In genomic region chr4:110257360-110257759, GRCm38 (mm10) we compare ENCODE assay signal across 25 mouse cellular contexts.
DNase-seq lines count a peak whose midpoint lies in the region; ATAC-seq and TF ChIP-seq lines count a peak whose summit lies in the region.
"Had no signal": no experiment of that assay in that cellular context is flagged by ENCODE, and none has a peak within 500 bp of the region (broad histone marks: within the 10 kb centered on the region; RNA-seq: fewer than 3 reads in every experiment).

No protein-coding gene starts in this region.

- H3K27me3 ChIP-seq in neural tube, embryonic 15.5 days (replicated peaks) = no peaks in the 10 kb centered on the region
- no peaks in the 10 kb centered on the region for H3K27me3 ChIP-seq in forebrain, embryonic 14.5 days (replicated peaks; ENCODE audit: control insufficient read depth, insufficient read depth, low read length)
- H3K27me3 ChIP-seq: hindbrain, embryonic 15.5 days; limb, embryonic 13.5 days; liver, embryonic 12.5 days; midbrain, embryonic 12.5 days; neural tube, embryonic 13.5 days; Patski had no signal

- no peaks in the 10 kb centered on the region for H3K9me3 ChIP-seq in neural tube, embryonic 15.5 days (replicated peaks)
- no peaks in the 10 kb centered on the region for H3K9me3 ChIP-seq in forebrain, embryonic 14.5 days (replicated peaks; ENCODE audit: control insufficient read depth, low read length)
- H3K9me3 ChIP-seq: hindbrain, embryonic 15.5 days; limb, embryonic 13.5 days; liver, embryonic 12.5 days; midbrain, embryonic 12.5 days; neural tube, embryonic 13.5 days had no signal

- 0 out of 2 replicates have a peak overlapping the region, but pooled peaks have one; percentile 13 for H3K27ac ChIP-seq in neural tube, embryonic 15.5 days (replicated peaks)
- no peak overlapping the region for H3K27ac ChIP-seq in forebrain, embryonic 14.5 days (ENCODE audit: low read depth, low read length)
- no peak overlapping the region for H3K27ac ChIP-seq in layer of hippocampus, adult 2 months
- H3K27ac ChIP-seq: gastrocnemius, adult 2 months; limb, embryonic 13.5 days; liver, embryonic 12.5 days; midbrain, embryonic 12.5 days; neural tube, embryonic 13.5 days had no signal

- no peak overlapping the region for H3K9ac ChIP-seq in neural tube, embryonic 15.5 days (replicated peaks)
- no peak overlapping the region for H3K9ac ChIP-seq in forebrain, embryonic 14.5 days (ENCODE audit: low read length)
- H3K9ac ChIP-seq: hindbrain, embryonic 15.5 days; limb, embryonic 13.5 days; liver, embryonic 12.5 days; midbrain, embryonic 12.5 days; neural tube, embryonic 13.5 days had no signal

- H3K4me3 ChIP-seq in neural tube, embryonic 15.5 days (replicated peaks) = no peak overlapping the region
- no peak overlapping the region for H3K4me3 ChIP-seq in forebrain, embryonic 14.5 days (ENCODE audit: low read depth, low read length)
- H3K4me3 ChIP-seq in layer of hippocampus, adult 2 months = no peak overlapping the region
- H3K4me3 ChIP-seq: gastrocnemius, adult 2 months; hindbrain, embryonic 15.5 days; limb, embryonic 13.5 days; liver, embryonic 12.5 days; midbrain, embryonic 12.5 days; neural tube, embryonic 13.5 days had no signal

- H3K36me3 ChIP-seq in neural tube, embryonic 15.5 days = 0 out of 2 replicates have a peak, but pooled peaks cover 5% of the 10 kb centered on the region
- no peaks in the 10 kb centered on the region for H3K36me3 ChIP-seq in forebrain, embryonic 14.5 days (ENCODE audit: control insufficient read depth, insufficient read depth, low read length)
- H3K36me3 ChIP-seq: G1E; hindbrain, embryonic 15.5 days; limb, embryonic 13.5 days; liver, embryonic 12.5 days had no signal

- no peak for DNase-seq in frontal cortex, postnatal 10 days (ENCODE audit: low spot score in 2 of 2)
- no peak for DNase-seq in neural tube, embryonic 10.5 days (ENCODE audit: extremely low spot score, low spot score)
- DNase-seq in forebrain, embryonic 14.5 days (ENCODE audit: low spot score) = peak; percentile 42
- no peak for DNase-seq in layer of hippocampus, adult 2 months (ENCODE audit: low spot score in 2 of 2)
- DNase-seq: adrenal gland, adult 8-10 months; cerebellum, adult 8-10 months; gastrocnemius, adult 2 months; kidney, postnatal 25 days; layer of hippocampus, postnatal 36 days; lung, adult 18-20 months; lung, postnatal 10 days; thymus, postnatal 4 days had no signal

- peaks cover 12% of the 10 kb centered on the region; the same call in 1 of the 2 replicates for H3K4me1 ChIP-seq in neural tube, embryonic 15.5 days
- peaks cover 17% of the 10 kb centered on the region for H3K4me1 ChIP-seq in forebrain, embryonic 14.5 days (ENCODE audit: control insufficient read depth, insufficient read depth, low read length)
- H3K4me1 ChIP-seq: limb, embryonic 13.5 days; liver, embryonic 12.5 days had no signal

- H3K4me2 ChIP-seq in neural tube, embryonic 15.5 days = no peak overlapping the region
- H3K4me2 ChIP-seq in forebrain, embryonic 14.5 days (ENCODE audit: low read length) = no peak overlapping the region
- H3K4me2 ChIP-seq: hindbrain, embryonic 15.5 days; limb, embryonic 13.5 days; liver, embryonic 12.5 days; midbrain, embryonic 12.5 days; neural tube, embryonic 13.5 days had no signal

- WGBS in neural tube, embryonic 15.5 days = 59% methylated on average over 3 of the region's 3 CpGs
- WGBS in forebrain, embryonic 14.5 days = 32% methylated on average over 3 of the region's 3 CpGs

- TF ChIP-seq CTCF in layer of hippocampus, adult 2 months (conservative IDR thresholded peaks at IDR 0.05) = no peak

- ATAC-seq in frontal cortex, adult (ENCODE audit: low TSS enrichment) = peak; percentile 50
- ATAC-seq in neural tube, embryonic 15.5 days (ENCODE audit: low FRiP score) = no peak
- peak; percentile 74 for ATAC-seq in forebrain, embryonic 14.5 days
- no peak for ATAC-seq in erythroblast, adult 5-6 weeks (replicated peaks; ENCODE audit: low FRiP score, poor library complexity, severe bottlenecking)
- ATAC-seq: activated CD4-positive, CD25-positive, alpha-beta regulatory T cell, adult 4 months; CD4-positive, CD25-positive, alpha-beta regulatory T cell, adult 4 months; intestine, embryonic 16.5 days; liver, embryonic 12.5 days; Patski had no signal

Comparison
In these comparisons a context has a peak if more than half of its experiments do, and no peak if none do; other contexts are left out.
1. ATAC-seq: peak in frontal cortex, adult (single experiment) and forebrain, embryonic 14.5 days (single experiment); none in neural tube, embryonic 15.5 days (single experiment) and erythroblast, adult 5-6 weeks (single experiment).